Mouse (Mus musculus) adrenal gland (tissue): ENCODE data around the gene Sfrp5.

Experiments used
- intact Hi-C: fragments of 180-260 bp; cut with DNase I; formaldehyde crosslinking; loops from one replicate; pipeline ENCODE4 v1.15.1; 2025
- long read RNA-seq, 2 experiments: library from polyadenylated mRNA; unstranded; transcript quantifications; one replicate each; pipeline ENCODE4 v2.0.0; 2020; ENCODE audit warnings: borderline replicate concordance in 1 of 2; ENCODE audit not compliant: insufficient replicate concordance in 1 of 2

The Sfrp5 gene
- long read RNA-seq, experiment 1, partial matches to known transcripts, result 0 of 1 reads
- long read RNA-seq, experiment 1, other reads (novel, unspliced or antisense), result 0 of 1 reads
- long read RNA-seq, experiment 2, partial matches to known transcripts, result 0 of 6 reads
- long read RNA-seq, experiment 2, other reads (novel, unspliced or antisense), result 2 of 6 reads

- intact Hi-C loops, result no loop called here
Measured at GRCm38 (mm10) chr19:42201696-42202381, at the start of gene Sfrp5. Gene Sfrp5 (minus strand): TSS chr19:42202252.

- intact Hi-C loops, result no loop called here
Measured at GRCm38 (mm10) chr19:42249976-42250914, 48.2 kb upstream of the Sfrp5 start.

- intact Hi-C loops, result no loop called here
Measured at GRCm38 (mm10) chr19:42247519-42247918, 45.5 kb upstream of the Sfrp5 start, which contains the start of gene Golga7b. Gene Golga7b (plus strand): TSS chr19:42247574.

GRCm38 (mm10) chr19:42246626-42247025 lies 44.6 kb upstream of the Sfrp5 start:
- intact Hi-C loops, result no loop called here

GRCm38 (mm10) chr19:42243401-42243800 lies 41.3 kb upstream of the Sfrp5 start:
- intact Hi-C loops, result no loop called here

GRCm38 (mm10) chr19:42240881-42241280 lies 38.8 kb upstream of the Sfrp5 start:
- intact Hi-C loops, result no loop called here

GRCm38 (mm10) chr19:42238341-42238715 lies 36.3 kb upstream of the Sfrp5 start:
- intact Hi-C loops, result no loop called here

- intact Hi-C loops, result no loop called here
Measured at GRCm38 (mm10) chr19:42237602-42238340, 35.7 kb upstream of the Sfrp5 start.

- intact Hi-C loops, result no loop called here
Measured at GRCm38 (mm10) chr19:42230986-42231385, 28.9 kb upstream of the Sfrp5 start.

GRCm38 (mm10) chr19:42230288-42230568 lies 28.2 kb upstream of the Sfrp5 start:
- intact Hi-C loops, result no loop called here

GRCm38 (mm10) chr19:42229499-42230287 lies 27.6 kb upstream of the Sfrp5 start:
- intact Hi-C loops, result no loop called here

- intact Hi-C loops, result no loop called here
Measured at GRCm38 (mm10) chr19:42226451-42226850, 24.4 kb upstream of the Sfrp5 start.

- intact Hi-C loops, result loop anchor here (1.0 kb wide), 1 partner anchor 55 kb away; no protein-coding TSS in a partner anchor
Measured at GRCm38 (mm10) chr19:42217374-42217763, 15.3 kb upstream of the Sfrp5 start.

- intact Hi-C loops, result loop anchor here (1.0 kb wide), 1 partner anchor 55 kb away; no protein-coding TSS in a partner anchor
Measured at GRCm38 (mm10) chr19:42216699-42217373, 14.8 kb upstream of the Sfrp5 start.

GRCm38 (mm10) chr19:42214601-42215000 lies 12.5 kb upstream of the Sfrp5 start:
- intact Hi-C loops, result no loop called here

GRCm38 (mm10) chr19:42211936-42212335 lies 9.9 kb upstream of the Sfrp5 start:
- intact Hi-C loops, result no loop called here

GRCm38 (mm10) chr19:42209976-42210375 lies 7.9 kb upstream of the Sfrp5 start:
- intact Hi-C loops, result no loop called here

- intact Hi-C loops, result no loop called here
Measured at GRCm38 (mm10) chr19:42209485-42209884, 7.4 kb upstream of the Sfrp5 start.

- intact Hi-C loops, result no loop called here
Measured at GRCm38 (mm10) chr19:42205201-42205600, 3.1 kb upstream of the Sfrp5 start.

GRCm38 (mm10) chr19:42204306-42204705 lies 2.3 kb upstream of the Sfrp5 start:
- intact Hi-C loops, result no loop called here
